Mouse (Mus musculus): ENCODE data around the gene Jade3. TPM values are rescaled to one million over a fixed set of nuclear protein-coding genes. Genes with fewer than 3 reads are reported as not detected.
A peak's percentile ranks its signal among the peaks of the same experiment; 100 is the strongest.

Jade3 gene
- total RNA-seq, 1 experiment from 2014 or later: 5.8 TPM

DNA sequence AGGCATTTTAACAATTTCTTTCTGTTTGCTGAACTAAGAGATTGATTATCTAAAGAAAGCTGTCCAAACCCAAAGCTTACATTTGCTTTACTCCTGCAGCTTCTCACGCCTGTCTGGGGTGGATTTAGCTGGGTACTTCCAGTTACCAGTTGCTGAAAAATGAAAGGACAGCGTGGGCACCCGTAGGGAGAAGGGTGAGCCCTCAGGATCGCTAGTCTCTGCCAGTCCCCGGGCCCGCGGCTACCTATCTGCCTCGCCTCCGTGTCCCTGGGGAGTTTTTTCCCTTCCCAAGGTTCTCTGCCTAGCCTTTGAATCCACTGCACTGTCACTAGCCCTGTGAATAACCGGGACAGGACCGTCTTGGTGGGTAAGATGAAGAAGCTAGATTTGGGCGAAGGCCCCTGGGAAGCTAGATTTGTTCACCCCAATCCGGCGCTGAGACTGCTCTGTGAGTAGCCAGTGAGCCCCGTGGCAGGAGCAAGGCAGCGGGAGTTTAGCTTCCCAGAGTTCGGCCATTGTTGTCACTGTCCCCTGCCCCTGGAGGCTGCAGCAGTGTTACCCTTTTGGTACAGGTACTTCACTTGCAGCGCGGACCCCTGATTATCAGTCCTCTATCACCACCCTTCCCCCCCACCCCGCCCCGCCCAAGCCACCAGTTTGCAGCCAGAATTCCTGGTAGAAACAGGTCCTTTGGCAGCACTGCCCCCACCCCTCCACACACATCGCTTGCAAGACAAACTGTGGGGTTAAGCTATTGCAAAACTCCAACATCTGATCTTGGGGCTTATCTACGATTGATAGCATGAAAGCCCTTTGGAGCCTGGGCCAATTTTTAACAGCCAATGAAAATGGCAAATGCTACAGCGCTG, 122.8 kb downstream of the Jade3 start:
- peak; percentile 63 for DNase-seq

DNA sequence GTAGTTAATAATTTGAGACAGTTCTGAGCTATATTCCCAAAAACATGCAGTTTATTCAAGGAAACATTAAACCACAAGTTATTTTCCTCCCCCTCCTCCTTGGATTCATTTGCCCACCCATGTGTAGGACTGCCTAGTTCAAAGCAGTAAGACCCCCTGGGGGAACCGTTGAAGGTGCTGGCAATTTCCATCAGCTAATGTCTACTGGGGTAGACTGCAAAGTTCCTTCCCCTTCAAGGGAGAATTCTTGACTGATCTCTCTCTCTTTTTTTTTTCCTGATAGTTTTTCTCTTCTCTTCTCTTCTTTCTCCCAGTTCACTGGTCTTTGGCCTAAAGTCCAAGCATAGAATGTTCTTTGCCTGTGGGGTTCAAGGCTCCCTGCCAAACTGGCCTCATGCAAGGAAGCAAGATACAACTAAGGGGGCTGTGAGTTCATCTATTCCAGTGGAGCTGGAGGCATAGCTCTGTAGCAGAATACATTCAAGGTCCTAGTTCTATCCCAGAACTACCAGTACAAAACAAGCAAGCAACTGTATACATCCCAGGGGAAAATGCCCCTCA, 123.5 kb downstream of the Jade3 start:
- DNase-seq: no peak

DNA sequence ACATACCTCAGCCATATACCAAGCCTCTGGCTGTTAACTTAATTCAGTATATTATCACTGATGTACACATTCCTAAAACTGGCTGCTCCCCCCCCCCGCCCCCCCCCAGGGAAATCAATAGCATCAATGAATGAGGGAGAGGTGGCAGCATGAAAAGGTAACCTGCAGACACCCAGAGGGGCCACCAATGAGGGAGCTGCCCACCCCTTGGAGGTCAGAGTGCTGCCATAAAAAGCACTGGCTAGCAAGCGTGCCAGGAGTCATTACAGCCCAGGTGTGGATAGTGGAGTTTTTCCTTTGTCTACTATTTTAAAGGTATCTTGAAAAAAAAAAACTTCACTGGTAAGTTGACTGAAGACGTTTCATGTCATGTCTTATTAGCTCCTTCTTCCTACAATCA, 124.0 kb downstream of the Jade3 start, which contains the start of gene Rgn:
Rgn (plus strand) TSS at position 256 of the 400 bp plus-strand sequence.
- DNase-seq: no peak

DNA sequence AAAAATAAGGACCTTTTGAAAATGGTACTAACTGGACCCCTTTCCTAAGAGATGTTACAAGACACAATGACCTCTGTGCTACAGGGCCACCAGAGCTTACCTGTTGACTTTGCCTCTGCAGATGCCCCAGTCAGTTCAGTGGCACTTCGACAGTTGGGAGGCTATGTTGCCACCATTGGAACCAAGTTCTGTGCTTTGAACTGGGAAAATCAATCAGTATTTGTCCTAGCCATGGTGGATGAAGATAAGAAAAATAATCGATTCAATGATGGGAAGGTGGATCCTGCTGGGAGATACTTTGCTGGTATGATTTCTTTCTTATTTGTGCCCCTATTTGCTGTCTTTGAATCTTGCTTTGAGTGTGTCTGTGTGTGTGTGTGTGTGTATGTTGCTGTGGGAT, 126.7 kb downstream of the Jade3 start:
- no peak for DNase-seq

DNA sequence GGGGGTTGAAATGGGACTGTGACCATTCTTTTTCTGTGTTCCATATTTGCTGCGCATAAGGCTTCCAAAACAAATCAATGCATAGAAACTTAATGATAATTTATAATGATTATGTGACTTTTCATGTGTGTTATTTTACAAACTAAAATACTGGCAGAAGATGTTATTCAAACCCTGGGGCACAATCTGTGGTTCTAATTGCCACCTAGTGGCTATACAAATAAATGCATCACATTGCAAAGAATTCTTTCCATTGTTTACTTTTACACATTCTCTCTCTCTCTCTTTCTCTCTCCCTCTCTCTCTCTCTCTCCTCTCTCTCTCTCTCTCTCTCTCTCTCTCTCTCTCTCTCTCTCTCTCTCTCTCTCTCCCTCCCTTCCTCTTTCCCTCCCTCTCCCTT, 136.4 kb downstream of the Jade3 start:
- DNase-seq: no peak

DNA sequence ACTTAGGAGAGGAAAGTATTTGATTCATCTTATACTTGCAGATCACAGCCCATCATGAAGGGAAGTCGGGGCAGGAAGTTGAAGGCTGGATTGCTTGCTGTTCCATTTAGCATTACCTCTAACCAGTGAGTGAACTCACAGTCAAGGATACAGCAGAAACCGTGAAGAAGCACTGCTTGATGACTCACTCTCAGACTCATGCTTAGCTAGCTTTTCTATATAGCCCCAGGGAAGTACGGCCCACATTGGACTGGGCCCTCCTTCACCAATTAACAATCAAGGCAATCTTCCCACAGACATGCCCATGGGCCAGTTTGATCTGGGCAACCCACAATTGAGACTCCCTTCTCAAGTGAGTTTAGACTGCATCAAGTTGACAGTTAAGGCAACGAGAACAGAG, 138.5 kb downstream of the Jade3 start:
- no peak for DNase-seq

Other genes with a start within 250 kb of the Jade3 start
- gene Slc9a7, start 133.9 kb upstream of the Jade3 start, total RNA-seq (2021): 9.9 and 10.0 TPM in 2 replicates
- 16.1 and 16.7 TPM in 2 replicates for gene Rp2, start 61.2 kb upstream of the Jade3 start, total RNA-seq (2021)
- 3.6 and 82.0 TPM in 2 replicates for gene Rgn, start 124.1 kb downstream of the Jade3 start, total RNA-seq (2021)
- gene Rbm10, start 191.8 kb downstream of the Jade3 start, total RNA-seq (2021): 36.8 and 37.9 TPM in 2 replicates
- gene Ndufb11, start 191.9 kb downstream of the Jade3 start, total RNA-seq (2021): 465 and 484 TPM in 2 replicates
- 320 and 338 TPM in 2 replicates for gene Uba1, start 232.6 kb downstream of the Jade3 start, total RNA-seq (2021)

Measured in adrenal gland, postnatal 14 days (tissue).